Mouse (Mus musculus): ENCODE measurements around the gene Cyb561d2. TPM values are rescaled to one million over a fixed set of nuclear protein-coding genes. Genes with fewer than 3 reads are reported as not detected.

Cyb561d2 gene
- polyA plus RNA-seq (2012), result 0.06 and 0.29 TPM in 2 replicates

DNA sequence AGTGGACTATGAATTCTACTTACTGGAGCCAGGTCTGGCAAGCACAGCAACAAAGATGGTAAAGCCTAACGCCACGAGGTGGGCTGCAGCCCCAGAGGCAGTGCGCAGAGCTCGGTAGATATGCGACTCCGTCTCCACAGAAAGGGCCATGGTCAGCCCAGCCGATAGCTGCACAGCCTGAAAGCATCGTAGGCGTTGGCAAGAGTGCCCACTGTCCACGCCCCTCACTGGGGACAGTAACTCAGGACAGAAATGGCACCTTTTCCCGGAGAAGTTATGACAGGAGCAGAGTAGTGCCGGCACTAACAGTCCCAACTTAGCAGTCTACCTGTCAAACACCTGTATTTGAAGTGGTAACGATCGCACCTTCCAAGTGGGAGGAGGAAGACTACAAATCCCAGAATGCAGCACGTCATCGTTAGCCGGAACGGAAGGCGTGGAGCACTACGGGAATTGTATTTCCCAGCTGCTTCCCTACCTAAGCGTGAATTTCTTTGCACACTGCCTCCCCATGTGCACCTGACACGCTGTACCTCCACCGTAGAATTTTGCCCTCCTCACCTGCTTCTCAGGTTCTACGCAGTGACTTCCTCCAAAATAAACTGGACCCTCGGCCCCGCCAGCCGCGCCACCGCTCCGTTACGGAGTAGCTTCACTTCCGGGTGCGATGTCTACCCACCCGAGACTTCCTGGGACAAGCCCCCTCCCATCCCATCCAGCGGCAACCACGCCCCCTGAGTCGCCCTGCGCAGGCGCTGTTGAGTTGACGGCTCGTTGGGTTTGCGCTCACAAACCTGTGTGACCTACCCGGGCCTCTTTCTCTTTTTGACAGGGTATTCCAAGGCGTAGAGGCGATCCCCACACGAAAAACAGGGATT, at the start of gene Cyb561d2, which contains the start of gene Nprl2:
Cyb561d2 (minus strand) TSS at position 720 of the 878 bp plus-strand sequence.
Nprl2 (plus strand) TSS at position 753 of the 878 bp plus-strand sequence.
- Histone ChIP-seq H3K9me3 (ENCODE audit: control insufficient read depth, low read length) (peaks cover 2% of the 10 kb centered on the region; the same call in 1 of the 2 replicates), H3K36me3 (ENCODE audit: control insufficient read depth) (peaks cover 54% of the 10 kb centered on the region)
- no peak for TF ChIP-seq GATA1 (IDR thresholded peaks at IDR 0.05; ENCODE audit: low read length)
- TF ChIP-seq TAL1 (IDR thresholded peaks at IDR 0.05; ENCODE audit: low read length), result no peak

DNA sequence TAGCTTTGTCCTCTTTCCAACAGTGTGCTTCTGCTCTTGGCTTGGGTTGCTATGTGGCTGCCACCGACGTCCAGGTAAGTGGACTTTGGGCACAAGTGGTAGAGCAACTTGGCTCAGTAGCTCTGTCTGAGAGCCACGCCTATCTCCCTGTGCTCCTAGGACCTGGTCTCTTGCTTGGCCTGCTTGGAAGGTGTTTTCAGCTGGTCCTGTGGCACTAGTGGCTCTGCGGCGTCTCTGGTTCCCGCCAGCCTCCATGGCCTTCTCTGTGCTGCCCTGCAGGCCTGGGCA, 48.7 kb upstream of the Cyb561d2 start:
- peaks cover 81% of the 10 kb centered on the region for H3K36me3 ChIP-seq (ENCODE audit: control insufficient read depth)
- peaks cover 66% of the 10 kb centered on the region for H3K4me1 ChIP-seq (ENCODE audit: control insufficient read depth)
- no peaks in the 10 kb centered on the region for H3K9me3 ChIP-seq (ENCODE audit: control insufficient read depth, low read length)
- peak overlapping the region; percentile 78 for H3K4me3 ChIP-seq (replicated peaks)
- TF ChIP-seq GATA1 (IDR thresholded peaks at IDR 0.05; ENCODE audit: low read length) (no peak), TAL1 (IDR thresholded peaks at IDR 0.05; ENCODE audit: low read length) (no peak)
- no peaks in the 10 kb centered on the region; the same call in 1 of the 2 replicates for H3K27me3 ChIP-seq (ENCODE audit: control insufficient read depth)

More for the DNA sequence above, at the start of gene Cyb561d2, which contains the start of gene Nprl2:
- no peaks in the 10 kb centered on the region for H3K27me3 ChIP-seq (ENCODE audit: control insufficient read depth)
- peaks cover 72% of the 10 kb centered on the region for H3K4me1 ChIP-seq (ENCODE audit: control insufficient read depth)
- H3K4me3 ChIP-seq (replicated peaks), result peak within 1 kb of the TSS; percentile 84

DNA sequence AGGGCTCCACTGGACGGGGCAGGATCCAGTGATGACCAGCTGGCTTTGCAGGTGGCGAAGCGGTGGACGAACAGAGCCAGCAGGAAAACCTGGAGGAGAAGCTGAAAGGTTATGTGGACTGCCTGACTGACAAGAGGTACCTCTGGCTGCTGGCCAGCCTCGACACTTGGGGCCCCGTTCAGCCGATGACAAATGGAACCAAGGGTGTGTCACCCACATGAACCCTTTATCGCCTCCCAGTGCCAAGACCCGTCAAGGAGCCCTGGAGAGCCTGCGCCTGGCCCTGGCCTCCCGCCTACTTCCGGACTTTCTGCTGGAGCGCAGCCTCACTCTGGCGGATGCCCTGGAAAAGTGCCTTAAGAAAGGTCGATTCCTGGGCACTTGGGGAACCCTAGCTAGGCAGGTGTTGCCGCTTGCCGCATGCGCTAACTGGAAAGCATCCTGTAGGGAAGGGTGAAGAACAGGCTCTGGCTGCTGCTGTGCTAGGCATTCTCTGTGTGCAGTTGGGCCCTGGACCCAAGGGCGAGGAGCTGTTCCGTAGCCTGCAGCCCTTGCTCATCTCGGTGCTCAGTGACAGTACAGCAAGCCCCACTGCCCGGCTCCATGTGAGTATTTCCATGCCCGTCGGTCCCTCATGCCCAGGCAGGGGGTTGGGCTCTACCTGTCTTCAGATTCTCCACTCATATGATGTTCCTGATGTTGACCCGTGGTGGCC, 48.2 kb upstream of the Cyb561d2 start:
- no peak for TF ChIP-seq GATA1 (IDR thresholded peaks at IDR 0.05; ENCODE audit: low read length)
- no peak for TF ChIP-seq TAL1 (IDR thresholded peaks at IDR 0.05; ENCODE audit: low read length)
- Histone ChIP-seq H3K4me1 (ENCODE audit: control insufficient read depth) (peaks cover 71% of the 10 kb centered on the region), H3K9me3 (ENCODE audit: control insufficient read depth, low read length) (no peaks in the 10 kb centered on the region), H3K36me3 (ENCODE audit: control insufficient read depth) (peaks cover 82% of the 10 kb centered on the region), H3K27me3 (ENCODE audit: control insufficient read depth) (no peaks in the 10 kb centered on the region; the same call in 1 of the 2 replicates), H3K4me3 (replicated peaks) (peak overlapping the region; percentile 78)

DNA sequence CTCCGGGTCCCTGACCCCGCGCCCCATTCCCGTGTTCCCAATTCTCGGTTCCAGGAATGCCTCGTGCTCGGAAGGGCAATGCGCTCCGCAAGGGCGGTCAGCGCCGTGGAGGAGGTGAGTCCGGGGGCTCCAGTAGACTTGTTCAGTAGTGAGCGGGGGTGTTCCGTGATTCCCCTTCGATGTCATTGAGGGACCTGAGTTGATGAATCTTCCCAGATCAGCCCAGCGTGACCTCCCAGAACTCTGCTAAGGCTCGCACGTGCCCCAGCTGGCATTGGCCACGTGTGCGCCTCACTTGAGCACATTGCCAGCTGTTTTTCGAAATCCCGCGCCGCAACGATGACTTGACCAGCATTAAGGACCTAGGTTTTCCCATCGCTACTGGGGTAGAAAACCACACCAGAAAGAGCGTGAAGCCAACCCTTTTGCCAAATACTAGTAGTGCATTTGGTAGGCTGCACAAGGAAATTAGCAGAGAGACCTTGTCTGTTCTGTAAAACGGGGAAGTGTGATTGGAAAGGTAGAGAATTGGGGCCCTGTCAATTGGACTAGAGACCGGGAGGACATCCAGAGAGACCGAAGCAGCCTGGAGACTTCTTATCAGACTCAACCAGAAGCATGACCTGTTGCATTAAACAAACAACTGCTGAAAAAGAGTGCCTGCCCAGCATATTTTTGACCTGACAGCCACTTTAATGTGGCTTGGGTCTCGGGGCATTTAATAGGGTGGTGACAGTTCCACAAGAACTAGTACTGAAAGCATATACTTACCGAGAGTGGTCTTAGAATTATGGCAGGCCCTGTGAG, 46.0 kb upstream of the Cyb561d2 start:
- TF ChIP-seq TAL1 (IDR thresholded peaks at IDR 0.05; ENCODE audit: low read length) (peak; percentile 72), GATA1 (IDR thresholded peaks at IDR 0.05; ENCODE audit: low read length) (peak; percentile 43)
- peaks cover 81% of the 10 kb centered on the region for H3K4me1 ChIP-seq (ENCODE audit: control insufficient read depth)
- peaks cover 82% of the 10 kb centered on the region for H3K36me3 ChIP-seq (ENCODE audit: control insufficient read depth)
- peak overlapping the region; percentile 78 for H3K4me3 ChIP-seq (replicated peaks)
- no peaks in the 10 kb centered on the region; the same call in 1 of the 2 replicates for H3K27me3 ChIP-seq (ENCODE audit: control insufficient read depth)
- H3K9me3 ChIP-seq (ENCODE audit: control insufficient read depth, low read length), result no peaks in the 10 kb centered on the region

DNA sequence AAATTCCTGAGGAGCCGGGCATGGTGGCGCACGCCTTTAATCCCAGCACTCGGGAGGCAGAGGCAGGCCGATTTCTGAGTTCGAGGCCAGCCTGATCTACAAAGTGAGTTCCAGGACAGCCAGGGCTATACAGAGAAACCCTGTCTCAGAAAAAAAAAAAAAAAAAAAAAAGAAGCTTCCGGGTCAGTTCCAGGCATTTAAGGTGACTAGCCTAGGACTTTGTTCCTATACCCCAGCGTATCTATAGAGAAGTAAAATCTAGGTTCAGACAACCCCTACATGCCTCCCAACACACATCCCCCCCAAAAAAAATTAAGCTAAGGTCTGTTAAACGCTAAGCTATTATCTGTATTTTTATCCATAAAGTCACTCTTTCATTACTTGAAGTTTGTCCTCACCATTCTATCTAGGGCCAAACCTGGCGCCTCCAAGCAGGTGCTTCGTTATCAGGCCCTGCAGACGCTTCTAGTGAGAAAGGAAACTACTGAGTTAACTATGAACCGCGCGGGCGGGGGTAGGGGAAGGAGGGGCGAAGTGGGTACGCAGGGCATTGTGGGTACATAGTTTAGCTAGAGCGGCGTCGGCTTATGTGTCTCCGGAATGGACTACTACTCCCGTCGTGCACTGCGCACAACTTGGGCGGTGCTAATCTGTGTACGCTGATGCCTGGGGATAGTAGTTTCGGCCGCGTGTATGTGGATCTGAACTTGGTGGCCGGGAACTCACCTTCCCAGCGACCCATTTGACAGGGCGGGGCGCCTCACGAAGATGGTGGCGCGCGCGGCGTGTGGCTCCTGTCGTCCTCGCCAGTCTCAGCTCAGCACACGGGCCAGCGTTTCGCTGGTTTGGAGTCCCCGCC, 45.2 kb upstream of the Cyb561d2 start, which contains the start of gene Ifrd2:
Ifrd2 (plus strand) TSS at position 669 of the 859 bp plus-strand sequence.
- Histone ChIP-seq H3K4me1 (ENCODE audit: control insufficient read depth) (peaks cover 84% of the 10 kb centered on the region), H3K9me3 (ENCODE audit: control insufficient read depth, low read length) (no peaks in the 10 kb centered on the region), H3K36me3 (ENCODE audit: control insufficient read depth) (peaks cover 82% of the 10 kb centered on the region), H3K4me3 (replicated peaks) (peak within 1 kb of the TSS; percentile 78), H3K27me3 (ENCODE audit: control insufficient read depth) (no peaks in the 10 kb centered on the region; the same call in 1 of the 2 replicates)
- TF ChIP-seq GATA1 (IDR thresholded peaks at IDR 0.05; ENCODE audit: low read length), result peak; percentile 81
- peak; percentile 77 for TF ChIP-seq TAL1 (IDR thresholded peaks at IDR 0.05; ENCODE audit: low read length)

DNA sequence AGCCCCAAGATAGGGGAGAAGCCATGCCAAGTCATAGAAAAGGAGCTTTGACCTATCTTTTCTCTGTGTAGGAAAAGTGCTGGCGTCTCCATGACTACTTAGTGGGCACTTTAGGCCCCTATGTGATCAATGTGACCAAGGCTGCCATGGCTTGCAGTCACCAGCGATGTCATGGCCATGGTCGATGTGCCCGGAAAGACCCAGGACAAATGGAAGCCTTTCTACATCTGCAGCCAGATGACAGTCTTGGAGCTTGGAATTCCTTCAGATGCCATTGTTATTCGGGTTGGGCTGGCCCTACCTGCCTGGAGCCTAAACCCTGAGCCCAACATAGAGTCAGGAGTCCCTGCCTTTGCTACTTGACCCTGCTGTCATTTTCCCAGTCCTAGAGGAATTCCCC, 44.5 kb upstream of the Cyb561d2 start:
- H3K27me3 ChIP-seq (ENCODE audit: control insufficient read depth), result no peaks in the 10 kb centered on the region; the same call in 1 of the 2 replicates
- H3K9me3 ChIP-seq (ENCODE audit: control insufficient read depth, low read length), result no peaks in the 10 kb centered on the region
- peaks cover 77% of the 10 kb centered on the region for H3K36me3 ChIP-seq (ENCODE audit: control insufficient read depth)
- H3K4me1 ChIP-seq (ENCODE audit: control insufficient read depth), result peaks cover 86% of the 10 kb centered on the region
- TF ChIP-seq TAL1 (IDR thresholded peaks at IDR 0.05; ENCODE audit: low read length), result no peak
- no peak for TF ChIP-seq GATA1 (IDR thresholded peaks at IDR 0.05; ENCODE audit: low read length)
- peak overlapping the region; percentile 78 for H3K4me3 ChIP-seq (replicated peaks)

DNA sequence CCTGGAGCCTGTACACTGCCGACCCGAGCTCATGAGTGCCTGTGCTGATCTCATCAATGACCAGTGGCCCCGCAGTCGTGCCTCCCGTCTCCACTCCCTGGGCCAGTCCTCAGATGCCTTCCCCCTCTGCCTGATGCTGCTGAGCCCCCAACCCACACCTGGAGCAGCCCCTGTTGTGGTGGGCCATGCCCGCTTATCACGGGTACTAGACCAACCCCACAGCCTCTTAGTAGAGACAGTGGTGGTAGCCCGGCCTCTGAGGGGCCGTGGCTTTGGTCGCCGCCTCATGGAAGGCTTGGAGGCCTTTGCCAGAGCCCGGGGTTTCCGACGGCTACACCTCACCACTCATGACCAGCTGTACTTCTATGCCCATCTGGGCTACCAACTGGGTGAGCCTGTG, 41.2 kb upstream of the Cyb561d2 start:
- Histone ChIP-seq H3K4me1 (ENCODE audit: control insufficient read depth) (peaks cover 87% of the 10 kb centered on the region), H3K4me3 (replicated peaks) (peak overlapping the region; percentile 1)

More for the DNA sequence above, 41.2 kb upstream of the Cyb561d2 start:
- Histone ChIP-seq H3K27me3 (ENCODE audit: control insufficient read depth) (no peaks in the 10 kb centered on the region), H3K9me3 (ENCODE audit: control insufficient read depth, low read length) (no peaks in the 10 kb centered on the region), H3K36me3 (ENCODE audit: control insufficient read depth) (peaks cover 59% of the 10 kb centered on the region)
- TF ChIP-seq GATA1 (IDR thresholded peaks at IDR 0.05; ENCODE audit: low read length) (no peak), TAL1 (IDR thresholded peaks at IDR 0.05; ENCODE audit: low read length) (no peak)

Measured in erythroblast, embryonic 14.5 days (primary cell).